Mouse (Mus musculus) E14TG2a.4 (cell line): ENCODE measurements around the gene Sco1.

Experiments
- H3K27me3 ChIP-seq: 2 replicates; pipeline ENCODE4 v1.6.1; 2014; ENCODE audit warnings: low read length, control low read depth; ENCODE audit not compliant: insufficient read depth
- H3K36me3 ChIP-seq: 2 replicates; pipeline ENCODE4 v1.6.1; 2014; ENCODE audit warnings: low read length, control low read depth; ENCODE audit not compliant: insufficient read depth
- H3K4me1 ChIP-seq: replicated peaks from 2 replicates; pipeline ENCODE4 v1.6.1; 2014; ENCODE audit warnings: low read depth, low read length, control low read depth
- H3K4me3 ChIP-seq: replicated peaks from 2 replicates; pipeline ENCODE4 v1.5.1; 2014; ENCODE audit warnings: mild to moderate bottlenecking, low read length
- H3K9me3 ChIP-seq: 2 replicates; pipeline ENCODE4 v1.6.1; 2014; ENCODE audit warnings: low read length, control low read depth
- CTCF ChIP-seq: conservative IDR thresholded peaks from 2 replicates; pipeline ENCODE4 v1.5.1; 2014; ENCODE audit warnings: low read length
- NANOG ChIP-seq: IDR thresholded peaks from 2 replicates; pipeline ENCODE4 v1.6.1; 2014; ENCODE audit warnings: borderline replicate concordance, low read length, mixed read lengths
- POU5F1 ChIP-seq: IDR thresholded peaks from 2 replicates; pipeline ENCODE4 v1.6.1; 2014; ENCODE audit warnings: low read length, borderline replicate concordance

Sco1 gene

GRCm38 (mm10) chr11:67098427-67098826 is 46.0 kb downstream of the Sco1 start:
- no peaks in the 10 kb centered on the region for H3K9me3 ChIP-seq
- peaks cover 59% of the 10 kb centered on the region for H3K27me3 ChIP-seq
- H3K4me3 ChIP-seq, result no peak overlapping the region
- H3K36me3 ChIP-seq, result no peaks in the 10 kb centered on the region
- H3K4me1 ChIP-seq, result peaks cover 49% of the 10 kb centered on the region
- TF ChIP-seq CTCF, result no peak
- no peak for TF ChIP-seq NANOG
- no peak for TF ChIP-seq POU5F1

- no peak overlapping the region; the same call in 1 of the 2 replicates for H3K4me3 ChIP-seq
- no peaks in the 10 kb centered on the region for H3K36me3 ChIP-seq
- no peaks in the 10 kb centered on the region for H3K9me3 ChIP-seq
- H3K27me3 ChIP-seq, result peaks cover 51% of the 10 kb centered on the region
- TF ChIP-seq POU5F1 (no peak), CTCF (no peak), NANOG (no peak)
- H3K4me1 ChIP-seq, result peaks cover 42% of the 10 kb centered on the region
These were observed 46.8 kb downstream of the Sco1 start for GRCm38 (mm10) chr11:67099241-67099640.

GRCm38 (mm10) chr11:67100169-67100568 is 47.7 kb downstream of the Sco1 start:
- Histone ChIP-seq H3K9me3 (no peaks in the 10 kb centered on the region), H3K27me3 (peaks cover 47% of the 10 kb centered on the region), H3K4me1 (peaks cover 33% of the 10 kb centered on the region), H3K4me3 (no peak overlapping the region), H3K36me3 (no peaks in the 10 kb centered on the region)
- no peak for TF ChIP-seq NANOG
- TF ChIP-seq POU5F1, result no peak
- peak; percentile 96 for TF ChIP-seq CTCF

- TF ChIP-seq NANOG (no peak), POU5F1 (no peak), CTCF (peak; percentile 39)
- peaks cover 29% of the 10 kb centered on the region for H3K4me1 ChIP-seq
- no peaks in the 10 kb centered on the region for H3K9me3 ChIP-seq
- H3K4me3 ChIP-seq, result no peak overlapping the region
- H3K36me3 ChIP-seq, result no peaks in the 10 kb centered on the region
- peaks cover 44% of the 10 kb centered on the region for H3K27me3 ChIP-seq
These were observed 49.2 kb downstream of the Sco1 start for GRCm38 (mm10) chr11:67101713-67102112.

- TF ChIP-seq CTCF, result no peak
- TF ChIP-seq POU5F1, result no peak
- no peak for TF ChIP-seq NANOG
- Histone ChIP-seq H3K36me3 (no peaks in the 10 kb centered on the region), H3K4me1 (peaks cover 29% of the 10 kb centered on the region), H3K27me3 (peaks cover 36% of the 10 kb centered on the region), H3K4me3 (no peak overlapping the region), H3K9me3 (no peaks in the 10 kb centered on the region)
These were observed 50.8 kb downstream of the Sco1 start for GRCm38 (mm10) chr11:67103256-67103655.

GRCm38 (mm10) chr11:67104242-67104641 is 51.8 kb downstream of the Sco1 start:
- Histone ChIP-seq H3K36me3 (no peaks in the 10 kb centered on the region), H3K27me3 (peaks cover 34% of the 10 kb centered on the region), H3K4me3 (no peak overlapping the region), H3K9me3 (no peaks in the 10 kb centered on the region), H3K4me1 (peaks cover 26% of the 10 kb centered on the region)
- TF ChIP-seq POU5F1 (no peak), CTCF (no peak), NANOG (no peak)

GRCm38 (mm10) chr11:67104714-67105113 is 52.2 kb downstream of the Sco1 start:
- no peaks in the 10 kb centered on the region for H3K36me3 ChIP-seq
- peaks cover 30% of the 10 kb centered on the region for H3K27me3 ChIP-seq
- no peaks in the 10 kb centered on the region for H3K9me3 ChIP-seq
- TF ChIP-seq POU5F1 (no peak), CTCF (no peak), NANOG (no peak)
- peaks cover 21% of the 10 kb centered on the region for H3K4me1 ChIP-seq
- no peak overlapping the region for H3K4me3 ChIP-seq

- H3K4me1 ChIP-seq, result peaks cover 12% of the 10 kb centered on the region
- H3K27me3 ChIP-seq, result peaks cover 27% of the 10 kb centered on the region
- H3K9me3 ChIP-seq, result no peaks in the 10 kb centered on the region
- no peaks in the 10 kb centered on the region for H3K36me3 ChIP-seq
- no peak overlapping the region for H3K4me3 ChIP-seq
- TF ChIP-seq NANOG, result no peak
- TF ChIP-seq POU5F1, result no peak
- no peak for TF ChIP-seq CTCF
These were observed 53.2 kb downstream of the Sco1 start for GRCm38 (mm10) chr11:67105689-67106088.

- Histone ChIP-seq H3K36me3 (no peaks in the 10 kb centered on the region), H3K4me1 (0 out of 2 replicates have a peak, but pooled peaks cover 4% of the 10 kb centered on the region), H3K4me3 (no peak overlapping the region), H3K27me3 (peaks cover 32% of the 10 kb centered on the region), H3K9me3 (no peaks in the 10 kb centered on the region)
- TF ChIP-seq NANOG (no peak), CTCF (no peak), POU5F1 (no peak)
These were observed 54.5 kb downstream of the Sco1 start for GRCm38 (mm10) chr11:67106973-67107372.
